Mouse (Mus musculus): Measurements from ENCODE around the gene Nptxr. TPM values are rescaled to one million over a fixed set of nuclear protein-coding genes. Genes with fewer than 3 reads are reported as not detected.
A peak's percentile ranks its signal among the peaks of the same experiment; 100 is the strongest.

Gene Nptxr
- total and polyA plus RNA-seq, 2 experiments from 2014 or later, result 1.00 to 13.7 TPM

DNA sequence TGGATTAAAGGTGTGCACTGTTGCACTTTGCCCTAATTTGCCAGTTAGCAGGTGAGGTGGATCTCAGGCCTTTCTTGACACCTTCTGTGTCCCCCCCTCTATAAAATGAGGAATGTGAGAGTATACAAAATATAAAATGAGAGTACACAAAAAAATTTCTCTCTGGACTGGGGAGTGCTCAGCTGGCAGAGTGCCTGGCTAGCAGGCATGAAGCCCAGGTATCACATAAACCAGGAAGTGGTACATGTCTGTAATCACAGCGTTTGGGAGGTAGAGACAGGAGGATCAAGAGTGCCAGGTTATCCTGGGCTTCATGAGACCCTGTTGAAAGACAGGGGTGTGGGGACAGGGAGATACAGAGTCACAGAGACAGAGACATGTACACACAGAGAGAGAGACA is 2.5 kb upstream of the Nptxr start:
- H3K36me3 ChIP-seq (replicated peaks; ENCODE audit: control insufficient read depth, insufficient read depth, low read length), result no peaks in the 10 kb centered on the region
- H3K9ac ChIP-seq (replicated peaks; ENCODE audit: low read depth, low read length), result no peak overlapping the region
- H3K4me2 ChIP-seq (ENCODE audit: low read depth, low read length), result no peak overlapping the region
- no peaks in the 10 kb centered on the region for H3K9me3 ChIP-seq (replicated peaks; ENCODE audit: control insufficient read depth, low read length)
- H3K27me3 ChIP-seq (ENCODE audit: control insufficient read depth, insufficient read depth, low read length), result peaks cover 68% of the 10 kb centered on the region
- TF ChIP-seq CTCF (IDR thresholded peaks at IDR 0.05; ENCODE audit: low read depth) (no peak), EP300 (IDR thresholded peaks at IDR 0.05; ENCODE audit: low read depth) (no peak)
- no peak overlapping the region for H3K27ac ChIP-seq (ENCODE audit: low read depth)
- peaks cover 8% of the 10 kb centered on the region; the same call in 1 of the 2 replicates for H3K4me1 ChIP-seq (ENCODE audit: control insufficient read depth, insufficient read depth)
- no peak overlapping the region for H3K4me3 ChIP-seq (ENCODE audit: low read depth, low read length)
- ATAC-seq (ENCODE audit: insufficient read depth, low read depth) (no peak), DNase-seq (ENCODE audit: low spot score) (no peak)
- WGBS, result 11% methylated on average over 1 of the region's 1 CpGs

DNA sequence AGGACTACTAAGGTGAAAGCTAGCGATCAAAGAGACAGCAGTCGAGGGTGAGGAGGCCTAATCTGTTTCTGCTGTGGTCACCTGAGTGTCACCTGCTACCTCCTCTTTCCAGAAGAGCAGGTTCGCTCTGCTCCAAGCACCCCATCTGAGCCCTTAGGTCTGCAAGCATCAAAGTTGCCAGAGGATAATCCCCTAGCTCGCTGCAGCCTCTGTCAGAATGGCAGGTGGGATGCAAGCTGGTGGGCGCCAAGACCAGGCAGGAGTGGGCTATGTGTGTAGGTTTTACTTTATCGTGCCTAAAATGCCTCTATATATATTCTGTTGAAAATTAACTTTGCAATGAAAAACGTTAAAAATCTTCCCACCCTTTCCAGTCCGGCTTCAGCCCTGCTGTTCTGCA is 680 bp upstream of the Nptxr start:
- ATAC-seq (ENCODE audit: insufficient read depth, low read depth) (no peak), DNase-seq (ENCODE audit: low spot score) (no peak)
- peaks cover 8% of the 10 kb centered on the region; the same call in 1 of the 2 replicates for H3K4me1 ChIP-seq (ENCODE audit: control insufficient read depth, insufficient read depth)
- TF ChIP-seq EP300 (IDR thresholded peaks at IDR 0.05; ENCODE audit: low read depth) (no peak), CTCF (IDR thresholded peaks at IDR 0.05; ENCODE audit: low read depth) (no peak)
- H3K4me3 ChIP-seq (ENCODE audit: low read depth, low read length), result no peak overlapping the region
- H3K27ac ChIP-seq (ENCODE audit: low read depth), result no peak overlapping the region
- H3K4me2 ChIP-seq (ENCODE audit: low read depth, low read length), result no peak overlapping the region
- no peak overlapping the region for H3K9ac ChIP-seq (replicated peaks; ENCODE audit: low read depth, low read length)
- WGBS, result 39% methylated on average over 8 of the region's 8 CpGs
- no peaks in the 10 kb centered on the region for H3K9me3 ChIP-seq (replicated peaks; ENCODE audit: control insufficient read depth, low read length)
- no peaks in the 10 kb centered on the region for H3K36me3 ChIP-seq (replicated peaks; ENCODE audit: control insufficient read depth, insufficient read depth, low read length)
- peaks cover 77% of the 10 kb centered on the region for H3K27me3 ChIP-seq (ENCODE audit: control insufficient read depth, insufficient read depth, low read length)

GRCm38 (mm10) chr15:79803533-79804351 is 824 bp downstream of the Nptxr start:
- peak overlapping the region; percentile 50; the same call in 1 of the 2 replicates for H3K9ac ChIP-seq (replicated peaks; ENCODE audit: low read depth, low read length)
- H3K36me3 ChIP-seq (replicated peaks; ENCODE audit: control insufficient read depth, insufficient read depth, low read length), result no peaks in the 10 kb centered on the region
- 6% methylated on average over 79 of the region's 81 CpGs for WGBS
- peak; percentile 22 for DNase-seq (ENCODE audit: low spot score)
- H3K9me3 ChIP-seq (replicated peaks; ENCODE audit: control insufficient read depth, low read length), result no peaks in the 10 kb centered on the region
- peaks cover 73% of the 10 kb centered on the region for H3K27me3 ChIP-seq (ENCODE audit: control insufficient read depth, insufficient read depth, low read length)
- ATAC-seq (ENCODE audit: insufficient read depth, low read depth), result peak; percentile 42
- peaks cover 8% of the 10 kb centered on the region; the same call in 1 of the 2 replicates for H3K4me1 ChIP-seq (ENCODE audit: control insufficient read depth, insufficient read depth)
- no peak overlapping the region for H3K27ac ChIP-seq (ENCODE audit: low read depth)
- no peak for TF ChIP-seq EP300 (IDR thresholded peaks at IDR 0.05; ENCODE audit: low read depth)
- no peak for TF ChIP-seq CTCF (IDR thresholded peaks at IDR 0.05; ENCODE audit: low read depth)
- H3K4me3 ChIP-seq (ENCODE audit: low read depth, low read length), result peak overlapping the region; percentile 60
- H3K4me2 ChIP-seq (ENCODE audit: low read depth, low read length), result peak overlapping the region; percentile 92

- peaks cover 60% of the 10 kb centered on the region for H3K27me3 ChIP-seq (ENCODE audit: control insufficient read depth, insufficient read depth, low read length)
- TF ChIP-seq EP300 (IDR thresholded peaks at IDR 0.05; ENCODE audit: low read depth) (no peak), CTCF (IDR thresholded peaks at IDR 0.05; ENCODE audit: low read depth) (no peak)
These were observed 2.3 kb downstream of the Nptxr start for GRCm38 (mm10) chr15:79802304-79802703.

GRCm38 (mm10) chr15:79801646-79802045 is 2.9 kb downstream of the Nptxr start:
- Histone ChIP-seq H3K9me3 (replicated peaks; ENCODE audit: control insufficient read depth, low read length) (no peaks in the 10 kb centered on the region), H3K9ac (replicated peaks; ENCODE audit: low read depth, low read length) (no peak overlapping the region), H3K27ac (ENCODE audit: low read depth) (no peak overlapping the region), H3K4me2 (ENCODE audit: low read depth, low read length) (no peak overlapping the region), H3K4me3 (ENCODE audit: low read depth, low read length) (no peak overlapping the region), H3K27me3 (ENCODE audit: control insufficient read depth, insufficient read depth, low read length) (peaks cover 53% of the 10 kb centered on the region), H3K4me1 (ENCODE audit: control insufficient read depth, insufficient read depth) (peaks cover 8% of the 10 kb centered on the region; the same call in 1 of the 2 replicates), H3K36me3 (replicated peaks; ENCODE audit: control insufficient read depth, insufficient read depth, low read length) (no peaks in the 10 kb centered on the region)
- TF ChIP-seq CTCF (IDR thresholded peaks at IDR 0.05; ENCODE audit: low read depth) (no peak), EP300 (IDR thresholded peaks at IDR 0.05; ENCODE audit: low read depth) (no peak)
- ATAC-seq (ENCODE audit: insufficient read depth, low read depth) (no peak), DNase-seq (ENCODE audit: low spot score) (no peak)
- WGBS, result 79% methylated on average over 2 of the region's 2 CpGs

More at GRCm38 (mm10) chr15:79802304-79802703, 2.3 kb downstream of the Nptxr start:
- whole genome bisulfite sequencing, result 47% methylated on average over 4 of the region's 4 CpGs
- H3K4me1 ChIP-seq (ENCODE audit: control insufficient read depth, insufficient read depth), result peaks cover 8% of the 10 kb centered on the region; the same call in 1 of the 2 replicates
- H3K4me3 ChIP-seq (ENCODE audit: low read depth, low read length), result no peak overlapping the region
- H3K27ac ChIP-seq (ENCODE audit: low read depth), result no peak overlapping the region
- no peaks in the 10 kb centered on the region for H3K9me3 ChIP-seq (replicated peaks; ENCODE audit: control insufficient read depth, low read length)
- no peak overlapping the region for H3K4me2 ChIP-seq (ENCODE audit: low read depth, low read length)
- DNase-seq (ENCODE audit: low spot score), result no peak
- no peak overlapping the region for H3K9ac ChIP-seq (replicated peaks; ENCODE audit: low read depth, low read length)
- no peaks in the 10 kb centered on the region for H3K36me3 ChIP-seq (replicated peaks; ENCODE audit: control insufficient read depth, insufficient read depth, low read length)
- no peak for ATAC-seq (ENCODE audit: insufficient read depth, low read depth)
